Mouse (Mus musculus) kidney, postnatal 0 days (tissue): ENCODE measurements around the gene Eif4a1. TPM values are rescaled to one million over a fixed set of nuclear protein-coding genes. Genes with fewer than 3 reads are reported as not detected.

ENCODE experiments used
- ATAC-seq: fragments of 200-750 bp; cut with Nextera tagmentation; replicated peaks from 2 replicates; pipeline ENCODE4 v1.8.0; 2017; ENCODE audit warnings: low read depth, moderate number of reproducible peaks, moderate TSS enrichment, moderate library complexity; ENCODE audit not compliant: low FRiP score
- DNase-seq: peaks from one replicate; pipeline ENCODE4 v3.0.0-alpha.2; 2016; ENCODE audit warnings: low spot score
- H3K27ac ChIP-seq: fragments of 300-500 bp; sonication (generic); 2 replicates; pipeline ENCODE4 v1.5.1; 2014; ENCODE audit warnings: mild to moderate bottlenecking
- H3K27me3 ChIP-seq: fragments of 300-500 bp; sonication (generic); 2 replicates; pipeline ENCODE4 v1.6.1; 2014; ENCODE audit warnings: low read length, mixed read lengths; ENCODE audit not compliant: insufficient read depth
- H3K36me3 ChIP-seq: fragments of 300-500 bp; sonication (generic); 2 replicates; pipeline ENCODE4 v1.6.1; 2014; ENCODE audit warnings: low read length, mixed read lengths; ENCODE audit not compliant: insufficient read depth
- H3K4me1 ChIP-seq: fragments of 300-500 bp; sonication (generic); replicated peaks from 2 replicates; pipeline ENCODE4 v1.6.1; 2014; ENCODE audit warnings: antibody characterized with exemption, low read length, mixed read lengths; ENCODE audit not compliant: insufficient read depth
- H3K4me2 ChIP-seq: fragments of 300-500 bp; sonication (generic); 2 replicates; pipeline ENCODE4 v1.6.1; 2014; ENCODE audit warnings: mild to moderate bottlenecking, low read length, moderate library complexity, mixed read lengths
- H3K4me3 ChIP-seq: fragments of 300-500 bp; sonication (generic); replicated peaks from 2 replicates; pipeline ENCODE4 v1.5.1; 2014; ENCODE audit warnings: low read depth, low read length
- H3K9ac ChIP-seq: fragments of 300-500 bp; sonication (generic); 2 replicates; pipeline ENCODE4 v1.6.1; 2014; ENCODE audit warnings: low read depth, low read length
- H3K9me3 ChIP-seq: fragments of 300-500 bp; sonication (generic); replicated peaks from 2 replicates; pipeline ENCODE4 v1.6.1; 2016; ENCODE audit warnings: low read length, inconsistent platforms, mixed read lengths
- CTCF ChIP-seq: IDR thresholded peaks from 2 replicates; pipeline ENCODE4 v1.5.1; 2016; ENCODE audit warnings: antibody characterized with exemption, low read depth, mild to moderate bottlenecking, moderate library complexity
- WGBS: fragments of 180-500 bp; shearing (Covaris S2); extraction: QIAGEN DNeasy Blood & Tissue Kit; methylation state at CpG from one replicate; pipeline ENCODE4 v1.1.7; 2014; 5-methylcytosine and 5-hydroxymethylcytosine counted together
- polyA plus RNA-seq: library from polyadenylated mRNA; unstranded; fragments of >200 nt; fragmentation: Nextera tagmentation; extraction: Ambion mirVana; gene quantifications from 2 replicates; pipeline ENCODE4 v1.2.1, GENCODE M21; 2015

Eif4a1 gene
- polyA plus RNA-seq, 1 experiment from 2014 or later: 468 TPM

GRCm38 (mm10) chr11:69655264-69656064, 16.8 kb downstream of the Eif4a1 start, which contains the start of gene Sox15:
Gene Sox15, plus strand, starts transcription at chr11:69655314.
- Histone ChIP-seq H3K4me2 (peak within 1 kb of the TSS; percentile 37; the same call in 1 of the 2 replicates), H3K36me3 (peaks cover 49% of the 10 kb centered on the region)
- 20% methylated on average over 34 of the region's 34 CpGs for WGBS

GRCm38 (mm10) chr11:69654760-69655159, 17.5 kb downstream of the Eif4a1 start:
- Histone ChIP-seq H3K4me1 (no peaks in the 10 kb centered on the region), H3K27ac (peak overlapping the region; percentile 27; the same call in 1 of the 2 replicates), H3K9ac (no peak overlapping the region), H3K4me3 (no peak overlapping the region), H3K4me2 (no peak overlapping the region), H3K36me3 (peaks cover 56% of the 10 kb centered on the region), H3K27me3 (no peaks in the 10 kb centered on the region), H3K9me3 (no peaks in the 10 kb centered on the region)
- ATAC-seq: no peak
- TF ChIP-seq CTCF: no peak
- WGBS: 34% methylated on average over 9 of the region's 9 CpGs
- no peak for DNase-seq

More at GRCm38 (mm10) chr11:69655264-69656064, 16.8 kb downstream of the Eif4a1 start, which contains the start of gene Sox15:
- Histone ChIP-seq H3K27ac (peak within 1 kb of the TSS; percentile 27; the same call in 1 of the 2 replicates), H3K4me3 (no peak within 1 kb of the TSS), H3K9me3 (no peaks in the 10 kb centered on the region), H3K4me1 (no peaks in the 10 kb centered on the region), H3K27me3 (no peaks in the 10 kb centered on the region), H3K9ac (0 out of 2 replicates have a peak within 1 kb of the TSS, but pooled peaks have one; percentile 13)
- peak; percentile 83 for TF ChIP-seq CTCF
- DNase-seq (peak; percentile 91), ATAC-seq (peak; percentile 46)

- H3K4me1 ChIP-seq: no peaks in the 10 kb centered on the region
- peaks cover 61% of the 10 kb centered on the region for H3K36me3 ChIP-seq
- TF ChIP-seq CTCF: no peak
- no peak for ATAC-seq
- no peaks in the 10 kb centered on the region for H3K27me3 ChIP-seq
- no peak overlapping the region for H3K9ac ChIP-seq
- 72% methylated on average over 5 of the region's 5 CpGs for WGBS
- H3K4me2 ChIP-seq: no peak overlapping the region
- H3K4me3 ChIP-seq: no peak overlapping the region
- DNase-seq: no peak
- no peaks in the 10 kb centered on the region for H3K9me3 ChIP-seq
- H3K27ac ChIP-seq: no peak overlapping the region
Measured at GRCm38 (mm10) chr11:69653399-69653798, 18.8 kb downstream of the Eif4a1 start.

- H3K27ac ChIP-seq: no peak overlapping the region
- no peaks in the 10 kb centered on the region for H3K4me1 ChIP-seq
- no peaks in the 10 kb centered on the region for H3K9me3 ChIP-seq
- H3K9ac ChIP-seq: no peak overlapping the region
- H3K4me2 ChIP-seq: no peak overlapping the region
- 90% methylated on average over 5 of the region's 5 CpGs for WGBS
- no peaks in the 10 kb centered on the region for H3K27me3 ChIP-seq
- H3K4me3 ChIP-seq: no peak overlapping the region
- peaks cover 79% of the 10 kb centered on the region for H3K36me3 ChIP-seq
- no peak for ATAC-seq
- TF ChIP-seq CTCF: no peak
- DNase-seq: no peak
Measured at GRCm38 (mm10) chr11:69645860-69646259, 26.4 kb downstream of the Eif4a1 start.

GRCm38 (mm10) chr11:69635471-69635870, 36.8 kb downstream of the Eif4a1 start:
- Histone ChIP-seq H3K4me1 (peaks cover 12% of the 10 kb centered on the region; the same call in 1 of the 2 replicates), H3K27ac (no peak overlapping the region), H3K9me3 (no peaks in the 10 kb centered on the region), H3K4me3 (no peak overlapping the region), H3K4me2 (peak overlapping the region; percentile 32), H3K9ac (no peak overlapping the region), H3K36me3 (peaks cover 5% of the 10 kb centered on the region; the same call in 1 of the 2 replicates), H3K27me3 (no peaks in the 10 kb centered on the region)
- WGBS: 78% methylated on average over 3 of the region's 3 CpGs
- DNase-seq (no peak), ATAC-seq (no peak)
- TF ChIP-seq CTCF: no peak

GRCm38 (mm10) chr11:69633128-69633866, 38.9 kb downstream of the Eif4a1 start:
- peak; percentile 57 for ATAC-seq
- no peak for TF ChIP-seq CTCF
- WGBS: under 1% methylated on average over 38 of the region's 50 CpGs

More at GRCm38 (mm10) chr11:69633128-69633866, 38.9 kb downstream of the Eif4a1 start:
- Histone ChIP-seq H3K9me3 (no peaks in the 10 kb centered on the region), H3K4me3 (peak overlapping the region; percentile 91), H3K4me1 (peaks cover 12% of the 10 kb centered on the region; the same call in 1 of the 2 replicates), H3K27me3 (no peaks in the 10 kb centered on the region), H3K36me3 (no peaks in the 10 kb centered on the region), H3K4me2 (peak overlapping the region; percentile 51), H3K9ac (peak overlapping the region; percentile 97), H3K27ac (peak overlapping the region; percentile 97)
- DNase-seq: peak; percentile 72
